Mouse (Mus musculus) G1E (cell line): ENCODE data around the gene Angptl8. TPM values are rescaled to one million over a fixed set of nuclear protein-coding genes. Genes with fewer than 3 reads are reported as not detected.
A peak's percentile ranks its signal among the peaks of the same experiment; 100 is the strongest.

ENCODE experiments used
- ATAC-seq: 2 replicates; pipeline ENCODE4 v1.8.0; 2016; ENCODE audit warnings: mild to moderate bottlenecking; ENCODE audit not compliant: insufficient number of reproducible peaks, poor library complexity, low FRiP score, severe bottlenecking; ENCODE audit errors: extremely low read depth
- DNase-seq: peaks from one replicate; pipeline ENCODE4 v3.0.0; 2012; ENCODE audit warnings: low spot score
- H3K27me3 ChIP-seq: 2 replicates; pipeline ENCODE4 v1.6.1; 2012; ENCODE audit warnings: mild to moderate bottlenecking, low read length, inconsistent platforms; ENCODE audit not compliant: insufficient read depth
- H3K36me3 ChIP-seq: replicated peaks from 2 replicates; pipeline ENCODE3; 2012; ENCODE audit warnings: mild to moderate bottlenecking, inconsistent platforms
- H3K4me1 ChIP-seq: 2 replicates; pipeline ENCODE4 v1.6.1; 2012; ENCODE audit warnings: low read depth, low read length, inconsistent platforms, mixed read lengths; ENCODE audit not compliant: insufficient read depth
- H3K4me3 ChIP-seq: 2 replicates; pipeline ENCODE4 v1.5.1; 2012; ENCODE audit warnings: low read depth, mild to moderate bottlenecking, inconsistent platforms, low read length, moderate library complexity, mixed read lengths
- H3K9me3 ChIP-seq: replicated peaks from 2 replicates; pipeline ENCODE4 v1.6.1; 2012; ENCODE audit warnings: inconsistent platforms
- CTCF ChIP-seq: IDR thresholded peaks from 2 replicates; pipeline ENCODE4 v1.5.1; 2012; ENCODE audit warnings: low read depth, low read length, inconsistent platforms, mixed read lengths
- GATA1 ChIP-seq: IDR thresholded peaks from 2 replicates; pipeline ENCODE4 v1.6.1; 2012; ENCODE audit warnings: borderline replicate concordance, low read length, inconsistent platforms, mixed read lengths
- GATA2 ChIP-seq: IDR thresholded peaks from 2 replicates; pipeline ENCODE4 v1.6.1; 2012; ENCODE audit warnings: low read depth, low read length, inconsistent platforms, borderline replicate concordance
- POLR2AphosphoS5 ChIP-seq: IDR thresholded peaks from 2 replicates; pipeline ENCODE4 v1.6.1; 2012; ENCODE audit warnings: low read depth, low read length, inconsistent platforms; ENCODE audit not compliant: insufficient replicate concordance
- TAL1 ChIP-seq: conservative IDR thresholded peaks from 2 replicates; pipeline ENCODE4 v1.6.1; 2012; ENCODE audit warnings: low read depth, low read length, inconsistent platforms, mixed read lengths
- polyA plus RNA-seq: library from polyadenylated mRNA; stranded (reverse); fragments of >175 nt; gene quantifications from 2 replicates; pipeline ENCODE4 v1.2.3, GENCODE M21; 2012
- total RNA-seq, 2 experiments: library from RNA; stranded (forward) in 1 of 2; stranded (reverse) in 1 of 2; fragments of 200-1000 nt in 1 of 2; fragments of >200 nt in 1 of 2; fragmentation: Nextera tagmentation in 1 of 2; gene quantifications; 2 replicates each; pipeline ENCODE4 v1.2.3; 2014 to 2017

The Angptl8 gene
- total and polyA plus RNA-seq, 3 experiments = not detected

- H3K36me3 ChIP-seq = peaks cover 71% of the 10 kb centered on the region
- DNase-seq (no peak), ATAC-seq (no peak)
- no peaks in the 10 kb centered on the region for H3K9me3 ChIP-seq
- no peaks in the 10 kb centered on the region; the same call in 1 of the 2 replicates for H3K4me1 ChIP-seq
- TF ChIP-seq TAL1 (no peak), CTCF (no peak), POLR2AphosphoS5 (no peak), GATA2 (no peak), GATA1 (no peak)
- H3K27me3 ChIP-seq = no peaks in the 10 kb centered on the region
- H3K4me3 ChIP-seq = no peak overlapping the region
These were observed 2.4 kb downstream of the Angptl8 start for GRCm38 (mm10) chr9:21837690-21838089.

- DNase-seq = peak; percentile 62
- Histone ChIP-seq H3K27me3 (no peaks in the 10 kb centered on the region), H3K4me1 (no peaks in the 10 kb centered on the region), H3K4me3 (no peak overlapping the region), H3K9me3 (no peaks in the 10 kb centered on the region), H3K36me3 (peaks cover 84% of the 10 kb centered on the region)
- TF ChIP-seq GATA2 = no peak
- peak; percentile 46; the same call in 1 of the 2 replicates for TF ChIP-seq CTCF
- no peak for ATAC-seq
These were observed 4.9 kb downstream of the Angptl8 start for GRCm38 (mm10) chr9:21840115-21840787.

DNA sequence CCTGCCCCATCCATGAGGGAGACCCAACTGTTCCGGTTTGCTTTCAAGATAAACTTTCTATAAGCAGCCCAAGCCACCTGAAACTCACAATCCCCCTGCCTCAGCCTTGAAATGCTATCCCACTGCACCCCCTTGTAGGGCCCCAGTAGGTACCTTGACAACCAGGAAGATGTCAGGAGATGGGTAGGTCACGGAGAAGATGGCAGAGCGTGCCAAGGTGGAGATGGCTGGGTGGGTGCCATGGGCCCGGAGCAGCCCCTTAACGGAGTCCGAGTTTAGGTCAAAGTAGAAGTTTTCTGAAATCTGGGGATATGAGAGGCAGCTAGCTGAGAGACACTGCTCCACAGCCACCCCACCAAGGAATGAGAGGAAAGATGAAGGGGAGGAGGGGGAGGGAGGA, 6.0 kb downstream of the Angptl8 start:
- Histone ChIP-seq H3K9me3 (no peaks in the 10 kb centered on the region), H3K4me1 (peaks cover 5% of the 10 kb centered on the region; the same call in 1 of the 2 replicates), H3K4me3 (no peak overlapping the region), H3K36me3 (peaks cover 85% of the 10 kb centered on the region), H3K27me3 (no peaks in the 10 kb centered on the region)
- no peak for DNase-seq
- TF ChIP-seq TAL1 = no peak
- no peak for TF ChIP-seq CTCF
- TF ChIP-seq GATA1 = no peak
- TF ChIP-seq POLR2AphosphoS5 = no peak
- TF ChIP-seq GATA2 = no peak
- ATAC-seq = no peak

- ATAC-seq = no peak
- TF ChIP-seq TAL1 (no peak), CTCF (no peak), GATA1 (no peak), POLR2AphosphoS5 (no peak), GATA2 (no peak)
- no peak overlapping the region for H3K4me3 ChIP-seq
- peaks cover 8% of the 10 kb centered on the region for H3K4me1 ChIP-seq
- DNase-seq = no peak
- H3K9me3 ChIP-seq = no peaks in the 10 kb centered on the region
- peaks cover 83% of the 10 kb centered on the region for H3K36me3 ChIP-seq
- no peaks in the 10 kb centered on the region for H3K27me3 ChIP-seq
These were observed 7.1 kb downstream of the Angptl8 start for GRCm38 (mm10) chr9:21842391-21842790.

GRCm38 (mm10) chr9:21843086-21843485, 7.8 kb downstream of the Angptl8 start:
- H3K9me3 ChIP-seq = no peaks in the 10 kb centered on the region
- no peak for TF ChIP-seq POLR2AphosphoS5
- TF ChIP-seq TAL1 = no peak
- TF ChIP-seq GATA2 = no peak
- TF ChIP-seq GATA1 = no peak
- TF ChIP-seq CTCF = no peak
- ATAC-seq (no peak), DNase-seq (no peak)
- H3K4me1 ChIP-seq = peaks cover 15% of the 10 kb centered on the region
- H3K36me3 ChIP-seq = peaks cover 78% of the 10 kb centered on the region
- no peak overlapping the region for H3K4me3 ChIP-seq
- no peaks in the 10 kb centered on the region for H3K27me3 ChIP-seq

DNA sequence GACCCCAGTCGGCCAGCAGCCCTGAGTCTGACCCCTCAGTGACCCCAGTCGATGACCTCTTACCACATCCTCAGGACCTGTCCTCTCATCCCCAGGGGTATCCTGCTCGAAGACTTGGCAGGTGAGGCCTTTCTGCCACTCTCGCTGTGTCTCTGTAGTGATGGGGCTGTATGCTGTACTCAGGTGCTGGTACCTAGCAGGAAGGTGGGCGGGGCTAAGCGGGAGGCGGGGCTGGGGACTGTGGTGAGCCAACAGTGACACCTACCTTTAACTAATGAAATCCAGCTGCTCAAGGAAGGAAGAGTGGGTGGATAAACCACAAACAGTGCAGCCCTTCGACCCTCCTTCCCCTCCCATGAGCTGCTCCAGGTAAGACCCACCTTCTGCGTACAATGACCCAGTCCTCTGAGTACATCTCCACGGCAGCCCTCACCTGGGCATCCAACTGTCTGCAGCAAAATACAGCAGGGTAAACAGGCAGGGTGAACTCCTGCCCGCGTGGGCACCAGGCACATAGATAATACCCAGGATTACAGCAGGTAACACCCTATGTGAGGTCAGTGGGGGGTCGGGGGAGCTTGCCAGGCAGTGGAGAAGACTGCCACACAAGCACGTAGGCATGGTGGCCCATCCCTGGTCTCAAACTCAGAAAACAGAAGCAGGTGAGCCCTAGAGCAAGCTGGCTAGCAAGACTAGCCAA, 10.2 kb downstream of the Angptl8 start:
- no peak overlapping the region for H3K4me3 ChIP-seq
- TF ChIP-seq POLR2AphosphoS5 (no peak), TAL1 (no peak), CTCF (no peak), GATA1 (no peak), GATA2 (no peak)
- peaks cover 60% of the 10 kb centered on the region for H3K36me3 ChIP-seq
- no peaks in the 10 kb centered on the region for H3K27me3 ChIP-seq
- no peaks in the 10 kb centered on the region for H3K9me3 ChIP-seq
- ATAC-seq (no peak), DNase-seq (no peak)
- peaks cover 20% of the 10 kb centered on the region for H3K4me1 ChIP-seq
